Mouse (Mus musculus) gastrocnemius, postnatal 25 days (tissue): ENCODE results near the gene 1700019N19Rik. TPM values are rescaled to one million over a fixed set of nuclear protein-coding genes. Genes with fewer than 3 reads are reported as not detected.

ENCODE experiments used
- DNase-seq: peaks from one replicate; pipeline ENCODE4 v3.0.0; 2022
- long read RNA-seq, 2 experiments: library from polyadenylated mRNA; stranded (forward); transcript quantifications; one replicate each; pipeline ENCODE4 v2.0.0; 2021
- total RNA-seq, 2 experiments: library from RNA; stranded (reverse); gene quantifications; 1 replicate in 1 of 2; 2 replicates in 1 of 2; pipeline ENCODE4 v1.2.3; 2021

The 1700019N19Rik gene
- not detected for total RNA-seq
- long read RNA-seq, experiment 1, result 0 reads
- long read RNA-seq, experiment 2, result 0 reads

- DNase-seq, result no peak
Observed at GRCm38 (mm10) chr19:58794284-58794683, at the start of gene 1700019N19Rik. Gene 1700019N19Rik, minus strand, starts transcription at chr19:58794461.

- no peak for DNase-seq
Observed at GRCm38 (mm10) chr19:58843606-58844005, 49.3 kb upstream of the 1700019N19Rik start.

GRCm38 (mm10) chr19:58840721-58841271, 46.5 kb upstream of the 1700019N19Rik start:
- no peak for DNase-seq

- no peak for DNase-seq
Observed at GRCm38 (mm10) chr19:58839806-58840205, 45.5 kb upstream of the 1700019N19Rik start.

GRCm38 (mm10) chr19:58839345-58839744, 45.1 kb upstream of the 1700019N19Rik start:
- DNase-seq, result no peak

GRCm38 (mm10) chr19:58838706-58839105, 44.4 kb upstream of the 1700019N19Rik start:
- DNase-seq, result no peak

- no peak for DNase-seq
Observed at GRCm38 (mm10) chr19:58833639-58834180, 39.4 kb upstream of the 1700019N19Rik start.

- no peak for DNase-seq
Observed at GRCm38 (mm10) chr19:58832988-58833387, 38.7 kb upstream of the 1700019N19Rik start.

- DNase-seq, result no peak
Observed at GRCm38 (mm10) chr19:58831280-58831922, 37.1 kb upstream of the 1700019N19Rik start.

GRCm38 (mm10) chr19:58830182-58830581, 35.9 kb upstream of the 1700019N19Rik start:
- no peak for DNase-seq

GRCm38 (mm10) chr19:58829575-58829974, 35.3 kb upstream of the 1700019N19Rik start:
- no peak for DNase-seq

GRCm38 (mm10) chr19:58827656-58828055, 33.4 kb upstream of the 1700019N19Rik start:
- DNase-seq, result no peak

GRCm38 (mm10) chr19:58824316-58824715, 30.1 kb upstream of the 1700019N19Rik start:
- no peak for DNase-seq

GRCm38 (mm10) chr19:58823301-58823700, 29.0 kb upstream of the 1700019N19Rik start:
- DNase-seq, result no peak

- DNase-seq, result peak; percentile 83
Observed at GRCm38 (mm10) chr19:58822454-58823200, 28.4 kb upstream of the 1700019N19Rik start.

GRCm38 (mm10) chr19:58818571-58819415, 24.5 kb upstream of the 1700019N19Rik start:
- no peak for DNase-seq

- no peak for DNase-seq
Observed at GRCm38 (mm10) chr19:58817398-58817797, 23.1 kb upstream of the 1700019N19Rik start.

- peak; percentile 70 for DNase-seq
Observed at GRCm38 (mm10) chr19:58816453-58817041, 22.3 kb upstream of the 1700019N19Rik start.

GRCm38 (mm10) chr19:58815179-58815922, 21.1 kb upstream of the 1700019N19Rik start:
- DNase-seq, result no peak

- no peak for DNase-seq
Observed at GRCm38 (mm10) chr19:58810536-58810935, 16.3 kb upstream of the 1700019N19Rik start.

- DNase-seq, result no peak
Observed at GRCm38 (mm10) chr19:58808864-58809263, 14.6 kb upstream of the 1700019N19Rik start.
